Mouse (Mus musculus) cerebellum, adult 2 months (tissue): ENCODE data around the gene 6030468B19Rik.

Experiments used
- CTCF ChIP-seq: fragments of 200-500 bp; IDR thresholded peaks from 2 replicates; pipeline ENCODE4 v1.5.1; 2011; ENCODE audit warnings: low read depth, mild to moderate bottlenecking, control low read depth, low read length, moderate library complexity, borderline replicate concordance; ENCODE audit not compliant: insufficient read depth
- POLR2A ChIP-seq: fragments of 200-500 bp; IDR thresholded peaks from 2 replicates; pipeline ENCODE4 v1.6.1; 2011; ENCODE audit warnings: low read length, control low read depth, borderline replicate concordance; ENCODE audit not compliant: insufficient read depth

GRCm38 (mm10) chr11:117820173-117820572 lies 22.7 kb downstream of the 6030468B19Rik start:
- TF ChIP-seq POLR2A = no peak
- no peak for TF ChIP-seq CTCF
